Mouse (Mus musculus): ENCODE data around the gene Adk.

Gene Adk

DNA sequence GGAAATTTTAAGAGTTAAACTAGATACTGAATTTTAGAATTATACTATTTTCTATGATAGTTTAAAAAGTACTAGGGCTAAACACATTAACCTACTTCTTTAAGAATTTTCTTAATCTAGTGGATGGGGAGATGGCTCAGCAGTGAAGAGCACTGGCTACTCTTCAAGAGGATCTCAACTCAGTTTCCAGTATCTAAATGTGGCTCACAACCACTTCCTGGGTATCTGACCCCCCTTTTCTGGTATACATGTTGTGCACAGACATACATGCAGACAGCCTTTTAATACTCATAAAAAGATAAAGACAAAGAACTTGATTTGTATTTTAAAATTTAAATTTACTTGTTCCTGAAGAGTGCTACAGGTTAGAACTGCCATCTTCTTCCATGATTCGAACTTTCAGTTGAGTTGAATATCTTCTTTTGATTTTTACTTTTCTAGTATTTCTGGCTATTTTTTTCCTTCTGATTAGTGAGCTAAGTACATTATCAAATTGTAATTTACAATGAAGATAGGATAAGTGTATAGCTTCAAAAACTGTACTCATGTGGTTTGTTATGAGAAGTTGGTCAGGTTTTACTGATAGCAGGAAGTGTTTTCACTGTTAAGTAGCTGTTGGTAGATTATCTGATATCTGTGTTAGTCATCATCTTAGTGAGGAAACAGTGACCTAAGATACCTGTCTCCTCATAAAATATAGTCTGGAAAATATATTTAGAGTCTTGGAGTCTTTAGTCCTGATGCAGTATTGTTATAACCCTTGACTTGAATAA lies 121.8 kb downstream of the Adk start:
- DNase-seq = no peak

DNA sequence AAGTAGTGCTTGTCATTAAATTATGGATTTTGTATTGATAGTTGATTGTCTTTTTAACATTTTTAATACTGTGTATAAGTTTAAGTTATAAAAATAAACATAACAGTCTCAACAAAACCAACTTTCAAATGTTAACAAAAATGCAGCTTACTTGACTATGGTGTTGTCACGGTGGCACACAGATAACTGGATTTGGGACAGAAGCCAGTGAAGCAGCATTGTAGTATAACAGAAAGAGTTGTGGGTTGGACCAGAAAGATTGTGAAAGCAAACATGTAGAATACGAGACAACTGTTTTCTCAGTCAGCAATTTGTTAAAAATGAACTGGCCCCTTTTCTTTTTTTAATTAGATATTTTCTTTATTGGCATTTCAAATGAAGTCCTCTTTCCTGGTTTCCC lies 122.4 kb downstream of the Adk start:
- no peak for DNase-seq

DNA sequence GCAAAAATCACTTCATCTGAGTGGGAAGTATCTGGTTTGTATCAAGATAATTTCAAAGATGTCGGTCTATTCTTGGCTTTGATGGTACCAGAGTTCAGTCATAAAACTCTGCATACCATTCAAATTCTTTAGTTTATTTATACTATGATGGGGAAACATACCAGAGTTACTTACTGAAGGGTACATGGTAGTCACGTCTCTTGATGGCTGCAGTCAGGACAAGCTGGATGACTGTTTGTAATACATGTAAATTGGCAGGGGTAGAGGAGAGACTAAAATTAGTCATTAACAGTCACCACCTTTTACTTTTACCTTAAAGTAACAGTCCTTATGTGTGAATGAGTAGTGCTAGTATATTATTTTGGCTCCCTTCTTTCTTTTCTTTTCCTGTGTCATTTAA lies 125.4 kb downstream of the Adk start:
- DNase-seq = no peak

DNA sequence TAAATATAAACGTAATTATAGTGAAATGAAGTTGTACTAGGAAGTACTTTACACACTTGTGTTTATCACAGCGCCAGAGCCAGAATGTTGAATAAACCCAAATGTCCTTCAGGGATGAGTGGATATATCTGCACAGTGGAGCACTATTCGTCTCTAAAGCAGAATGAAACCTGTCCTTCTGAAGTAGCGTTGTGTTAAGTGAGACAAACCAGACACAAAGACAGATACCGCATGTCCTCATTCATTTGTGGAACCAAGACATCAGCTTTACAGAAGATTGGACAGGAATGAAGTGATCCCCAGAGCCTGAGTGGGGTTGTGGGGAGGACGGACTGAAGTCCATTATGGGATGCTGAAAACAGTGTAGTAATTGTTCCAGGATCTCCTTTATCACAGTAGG lies 126.0 kb downstream of the Adk start:
- DNase-seq = no peak

DNA sequence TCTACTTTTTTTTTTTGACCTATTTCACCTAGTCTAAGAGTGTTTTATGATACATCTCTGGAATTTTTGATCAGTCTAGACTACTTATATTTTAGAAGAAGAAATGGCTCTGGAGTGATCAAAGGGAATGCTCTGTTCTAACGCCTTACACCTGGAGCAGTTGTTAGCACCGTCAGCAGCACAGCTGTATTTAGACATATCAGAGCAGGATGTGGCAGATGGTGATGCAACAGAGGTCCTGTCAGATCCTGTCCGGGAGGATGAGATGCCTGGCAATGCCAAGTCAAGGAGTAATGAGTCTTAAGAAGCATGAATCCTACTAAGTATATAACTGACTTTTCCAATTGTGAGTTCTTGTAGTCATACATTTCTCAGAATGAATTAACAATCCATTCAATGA lies 128.7 kb downstream of the Adk start:
- DNase-seq = peak; percentile 23

DNA sequence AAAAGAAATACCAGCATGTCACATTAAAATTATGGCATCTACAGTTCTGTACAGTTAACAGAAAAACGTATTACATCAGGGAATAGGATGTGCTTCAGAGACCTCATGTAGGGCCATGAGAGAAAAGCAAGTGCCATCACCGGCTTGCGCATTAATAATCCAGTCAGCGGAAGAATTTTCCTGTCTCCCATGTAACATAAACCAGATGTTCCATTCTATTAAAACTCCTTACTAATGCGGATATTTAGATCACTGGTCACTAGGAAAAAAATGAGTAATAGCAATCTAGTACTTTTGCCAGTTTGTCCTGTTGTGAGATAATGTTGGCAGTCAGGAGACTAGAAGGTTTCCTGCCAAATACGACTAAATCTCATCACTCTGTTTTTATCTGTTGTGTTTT lies 139.6 kb downstream of the Adk start:
- DNase-seq = no peak

DNA sequence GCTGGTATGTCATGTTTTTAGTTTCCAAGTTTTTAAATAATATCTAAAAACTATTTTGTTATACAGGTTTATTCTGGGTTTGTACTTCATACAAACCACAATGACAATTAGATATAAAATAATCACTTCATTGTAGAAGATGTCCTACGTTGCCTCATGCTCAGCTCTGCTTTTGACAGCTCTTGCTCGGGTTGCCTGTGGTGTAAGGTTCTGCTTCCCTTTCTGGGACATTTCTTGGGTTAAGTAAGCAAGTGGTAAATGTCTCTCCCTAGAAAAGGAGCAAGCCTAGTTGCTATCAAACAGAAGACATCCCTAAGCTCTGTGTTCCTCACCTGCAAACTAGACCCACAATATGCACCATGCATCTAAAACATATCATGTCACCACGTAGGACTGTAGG lies 140.4 kb downstream of the Adk start:
- no peak for DNase-seq

DNA sequence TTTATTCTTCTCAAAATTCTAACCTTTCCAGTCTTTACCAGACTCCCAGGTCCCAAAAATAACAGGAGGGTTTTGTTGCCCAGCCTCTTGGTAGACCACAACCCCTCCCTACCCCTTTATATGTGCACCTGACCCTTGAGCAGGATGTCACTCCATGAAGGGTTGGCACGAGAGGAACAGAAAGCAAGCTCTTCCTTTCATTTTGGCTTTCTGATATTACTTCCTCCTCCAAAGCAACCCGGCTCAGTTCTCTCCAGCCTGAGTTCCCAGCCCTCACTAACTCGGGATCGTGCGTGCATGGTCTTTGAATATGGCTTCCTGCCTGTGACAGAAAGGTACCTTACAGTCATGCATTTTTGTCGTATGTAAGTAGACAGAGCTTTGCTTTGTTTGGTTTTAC lies 142.0 kb downstream of the Adk start:
- no peak for DNase-seq

DNA sequence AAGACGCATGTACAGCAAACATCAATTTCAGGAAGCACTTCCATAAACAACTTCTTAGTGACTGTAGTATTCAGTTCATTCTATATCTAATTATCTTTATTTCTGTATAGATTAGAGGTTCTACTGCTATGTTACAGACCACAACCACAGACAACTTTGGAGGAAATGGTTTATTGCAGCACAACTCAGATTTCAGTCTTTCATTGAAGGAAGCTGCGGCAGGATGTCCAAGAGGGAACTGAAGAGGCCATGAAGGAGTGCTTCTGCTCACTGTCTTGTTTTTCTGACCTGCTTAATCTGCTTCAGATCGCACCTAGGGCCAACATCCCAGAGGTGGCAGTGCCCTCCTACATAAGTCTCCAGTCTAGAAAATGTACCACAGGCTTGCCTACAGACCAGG lies 148.5 kb downstream of the Adk start:
- no peak for DNase-seq

DNA sequence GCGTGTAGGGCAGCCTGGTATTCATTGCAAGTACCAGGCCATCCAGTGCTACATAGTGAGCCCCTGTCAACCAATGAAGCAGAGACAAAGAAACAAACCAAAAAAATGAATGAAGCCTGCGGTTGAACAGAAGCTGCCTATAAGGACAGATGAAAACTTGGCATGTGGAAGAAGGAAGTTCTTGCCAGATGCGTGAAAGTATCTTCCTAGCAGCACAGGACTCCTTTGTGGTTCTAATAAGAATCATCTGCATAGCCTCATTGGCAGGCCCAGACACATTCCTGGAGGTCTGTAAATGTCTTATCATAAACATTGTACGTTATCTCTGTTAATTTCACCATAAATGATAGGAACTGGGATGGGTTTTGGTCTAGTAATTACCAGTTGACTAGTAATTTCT lies 154.1 kb downstream of the Adk start:
- DNase-seq = no peak

DNA sequence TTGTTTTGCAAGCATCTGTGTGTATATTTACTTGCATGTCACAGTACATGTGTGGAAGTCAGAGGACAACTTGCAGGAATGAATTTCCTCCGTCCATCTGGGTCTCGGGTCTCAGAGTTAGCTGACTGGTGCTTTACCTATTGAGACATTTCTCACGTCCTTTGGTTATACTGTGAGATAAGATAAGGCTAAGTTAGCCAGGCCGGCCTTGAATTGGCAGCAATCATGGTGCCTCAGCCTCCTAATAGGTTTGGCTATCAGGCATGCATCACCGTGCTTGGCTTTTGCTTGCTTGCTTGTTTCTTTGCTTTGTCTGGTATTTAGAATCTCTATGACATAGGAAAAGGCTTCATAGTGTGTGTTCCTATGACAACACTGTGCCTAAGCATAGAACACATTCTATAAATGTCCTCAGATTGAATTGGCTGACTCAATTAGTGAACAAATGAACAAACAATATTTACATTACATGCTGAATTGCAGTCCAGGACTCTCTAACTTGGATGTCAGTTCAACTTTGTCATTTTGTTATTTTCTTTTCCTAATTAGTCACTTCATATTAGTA lies 169.3 kb downstream of the Adk start:
- no peak for DNase-seq

DNA sequence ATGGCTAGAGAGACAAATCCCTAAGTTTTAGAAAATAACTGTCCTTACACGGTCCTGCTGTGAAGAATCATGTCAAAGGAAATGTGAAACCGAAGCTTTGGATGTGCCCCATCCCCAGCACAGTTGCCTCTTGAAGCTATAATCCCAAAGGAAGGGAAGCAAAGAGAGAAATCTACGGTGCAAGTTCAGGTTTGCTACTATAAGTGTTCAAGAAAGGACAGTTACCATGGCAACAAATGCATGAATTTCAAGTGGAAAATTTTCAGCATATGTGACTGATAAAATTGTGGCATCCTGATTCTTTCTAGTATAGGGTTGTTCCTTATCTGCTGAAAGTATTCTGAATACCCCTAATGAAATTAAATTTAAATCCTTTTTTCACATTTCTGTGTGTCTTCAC lies 169.8 kb downstream of the Adk start:
- DNase-seq = no peak

DNA sequence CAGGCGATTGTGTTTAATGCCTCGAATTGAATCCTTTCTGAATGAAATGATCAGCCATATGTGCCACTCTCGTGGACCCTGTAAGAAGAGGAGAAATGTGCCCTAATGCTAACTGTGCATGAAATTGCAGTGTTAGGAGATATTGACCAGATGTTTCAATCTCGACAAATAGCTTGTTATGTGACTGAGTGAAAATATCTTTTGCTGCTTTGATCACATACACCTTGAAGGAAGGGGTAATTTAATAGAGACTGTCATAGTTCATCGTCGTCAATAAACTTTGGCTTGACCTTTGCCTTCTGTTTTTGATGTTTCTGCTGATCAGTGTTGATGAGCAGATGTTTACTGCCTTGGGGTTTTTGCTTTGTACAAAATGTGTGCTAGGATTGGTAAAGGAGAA lies 171.1 kb downstream of the Adk start:
- DNase-seq = no peak

DNA sequence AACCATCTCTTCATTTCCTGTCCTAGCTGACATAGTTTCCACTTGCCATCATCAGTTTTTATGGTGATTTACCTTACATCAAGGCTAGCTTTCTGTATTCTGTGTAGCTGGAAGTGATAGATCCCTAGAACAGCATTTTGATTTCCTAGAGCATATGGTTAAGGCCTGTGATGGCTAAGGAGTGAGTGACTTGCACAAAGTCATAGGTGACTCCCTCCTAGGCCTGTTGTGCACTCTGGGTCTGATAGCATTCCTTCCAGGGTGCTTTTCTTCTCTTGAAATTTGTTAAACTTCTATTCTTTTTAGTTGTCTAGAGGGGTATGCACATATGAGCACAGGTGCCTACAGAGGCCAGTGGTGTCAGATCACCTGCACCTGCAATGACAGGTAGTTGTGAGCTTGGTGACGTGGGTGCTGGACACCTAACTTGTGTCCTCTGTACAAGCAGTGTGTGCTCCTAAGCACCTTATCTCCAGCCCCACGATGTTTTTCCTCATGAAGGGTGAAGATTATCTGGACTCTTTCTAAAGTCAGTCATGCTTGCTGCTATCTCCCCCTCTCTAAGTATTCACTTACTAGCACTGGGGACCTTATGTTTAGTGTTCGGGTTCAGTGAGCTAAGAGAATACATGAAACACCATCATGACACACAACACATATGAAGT lies 171.7 kb downstream of the Adk start:
- no peak for DNase-seq

DNA sequence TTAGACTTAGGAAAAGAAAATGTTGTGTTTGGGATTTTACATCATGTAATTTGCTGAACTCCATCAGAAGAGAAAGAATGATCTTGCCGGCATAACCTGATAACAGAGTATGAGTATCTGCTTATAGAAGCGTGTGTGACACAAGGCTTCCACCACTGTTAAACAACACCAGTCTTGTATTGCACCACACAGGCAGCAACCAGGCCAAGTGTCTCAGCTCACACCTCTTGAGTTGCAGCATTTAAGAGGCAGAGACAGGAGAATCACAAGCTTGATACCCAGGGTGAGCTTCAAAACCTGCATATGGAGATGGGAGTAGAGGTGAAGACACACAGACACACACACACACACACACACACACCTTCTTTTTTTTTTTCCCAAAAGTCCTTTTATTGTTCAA lies 184.7 kb downstream of the Adk start:
- no peak for DNase-seq

DNA sequence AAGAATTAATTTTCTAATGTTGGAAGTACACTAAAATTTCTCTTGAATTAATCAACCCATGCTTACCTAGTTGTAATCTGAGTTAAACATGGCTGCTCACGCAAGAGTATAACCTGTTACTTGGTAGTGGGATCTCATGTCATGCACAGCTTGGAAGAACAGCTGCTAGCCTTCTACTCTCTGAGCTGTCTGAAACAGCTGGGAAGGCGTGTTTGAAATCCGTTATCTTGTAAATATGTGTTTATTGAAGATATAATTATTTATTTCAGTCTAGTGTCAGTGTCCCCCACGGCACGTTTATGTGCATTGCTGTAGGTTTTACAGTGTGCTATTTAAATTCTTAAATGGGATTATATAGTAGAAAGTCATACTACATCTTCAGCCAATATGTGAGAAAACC lies 188.7 kb downstream of the Adk start:
- no peak for DNase-seq

DNA sequence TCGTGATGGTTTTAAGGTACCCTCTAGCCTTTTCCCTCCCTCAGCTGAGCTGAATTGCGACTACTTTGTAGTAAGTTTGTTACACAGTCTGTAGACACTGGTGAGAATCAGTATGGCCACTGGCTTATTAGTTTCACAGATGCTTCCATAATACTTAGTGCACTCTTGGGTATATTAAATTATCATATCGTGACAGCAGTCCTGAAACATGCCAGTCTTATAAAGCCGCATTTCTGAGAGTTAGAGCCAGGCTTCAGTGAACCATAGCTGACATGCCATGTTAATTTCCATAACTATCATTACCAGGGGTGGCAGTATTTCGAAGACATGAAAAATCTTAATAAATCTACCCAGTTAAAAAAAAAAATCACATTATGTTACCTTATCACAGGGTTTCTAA lies 199.0 kb downstream of the Adk start:
- DNase-seq = no peak

DNA sequence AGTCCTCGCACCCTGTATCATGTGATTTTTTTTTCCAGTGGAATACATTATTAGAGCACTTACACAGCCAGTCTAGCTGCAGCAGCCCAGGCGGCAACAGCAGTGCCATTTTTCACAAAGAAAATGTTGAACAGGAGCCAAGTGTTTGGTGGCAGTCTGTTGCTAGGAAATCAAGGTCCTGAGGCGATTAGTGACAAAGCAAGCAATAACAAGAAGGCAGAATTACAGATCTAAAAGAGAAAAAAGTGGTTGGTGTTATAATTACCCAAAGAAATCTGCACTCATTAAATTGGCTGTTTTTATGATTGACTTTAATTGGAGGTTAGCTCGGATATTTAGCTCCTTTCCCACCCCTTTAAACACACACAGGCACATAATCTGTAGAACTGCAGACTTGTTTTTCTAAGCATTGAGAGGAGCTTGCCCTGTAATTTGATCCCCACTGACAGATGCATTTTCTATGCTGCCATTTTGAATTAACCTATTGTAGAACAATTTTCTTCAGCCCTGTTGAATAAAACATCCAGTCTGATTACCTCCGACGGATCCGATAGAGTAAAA lies 200.0 kb downstream of the Adk start:
- DNase-seq = no peak

DNA sequence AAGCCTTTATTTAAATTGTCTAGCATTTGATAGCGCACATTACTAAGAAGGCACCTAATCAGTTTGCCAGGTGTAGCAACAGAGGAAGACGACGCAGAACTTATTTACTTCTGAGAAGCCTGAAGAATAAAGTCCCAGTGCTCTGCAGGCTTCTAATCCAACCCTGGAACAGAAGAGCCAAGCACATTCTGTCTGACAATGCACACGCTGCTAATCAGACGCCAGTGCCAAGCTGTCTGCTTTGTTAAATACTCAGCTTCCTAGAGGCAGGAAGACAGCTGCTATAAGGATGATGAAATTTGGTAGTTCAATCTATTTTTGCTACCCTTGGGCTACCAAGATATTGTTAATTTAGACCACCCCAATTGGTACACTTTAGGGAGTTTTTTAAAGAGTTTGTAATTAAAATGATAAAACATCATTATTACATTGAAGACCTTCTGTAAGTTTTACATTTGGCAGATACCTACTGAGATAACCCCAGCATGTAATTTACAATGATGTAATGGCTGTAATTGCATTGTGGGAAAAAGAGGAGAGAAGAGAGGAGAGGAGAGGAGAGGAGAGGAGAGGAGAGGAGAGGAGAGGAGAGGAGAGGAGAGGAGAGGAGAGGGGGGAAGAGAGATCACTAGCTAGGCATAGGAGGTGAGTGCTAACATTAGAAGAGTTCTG lies 201.1 kb downstream of the Adk start:
- DNase-seq = no peak

DNA sequence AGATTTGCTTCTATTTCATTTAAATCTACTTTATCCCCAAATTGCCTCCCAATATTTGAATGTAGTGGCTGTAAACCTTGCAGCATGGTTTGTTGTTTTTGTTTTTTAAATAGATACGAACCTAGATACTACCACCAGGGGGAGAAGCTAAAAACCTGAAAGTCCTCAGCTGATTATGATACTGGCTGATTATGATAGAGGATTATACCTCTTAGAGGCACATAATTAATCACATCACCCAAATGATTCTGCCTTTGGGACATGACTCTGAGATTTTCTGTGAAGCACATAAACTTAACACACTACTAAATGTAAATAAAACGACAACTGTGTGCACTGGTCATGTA lies 201.6 kb downstream of the Adk start:
- DNase-seq = no peak

DNA sequence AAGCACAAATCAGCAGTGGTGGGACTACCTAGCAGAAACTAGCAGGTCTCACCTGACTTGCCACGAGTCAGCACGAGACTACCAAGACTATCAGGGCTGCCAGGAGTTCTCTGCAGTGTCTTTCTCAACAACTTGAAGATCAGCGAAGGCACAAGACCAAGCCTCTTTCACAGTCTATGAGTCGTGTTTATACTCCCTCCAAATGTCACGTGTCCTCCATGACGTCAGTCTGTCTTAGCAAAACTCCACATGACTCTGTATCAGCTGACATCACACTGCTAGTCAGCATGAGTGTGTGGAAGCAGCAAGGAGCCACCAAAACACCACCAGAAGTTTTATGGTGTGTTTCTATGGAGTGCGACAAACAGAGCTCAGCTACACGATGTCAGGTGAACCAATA lies 215.9 kb downstream of the Adk start:
- DNase-seq = no peak

DNA sequence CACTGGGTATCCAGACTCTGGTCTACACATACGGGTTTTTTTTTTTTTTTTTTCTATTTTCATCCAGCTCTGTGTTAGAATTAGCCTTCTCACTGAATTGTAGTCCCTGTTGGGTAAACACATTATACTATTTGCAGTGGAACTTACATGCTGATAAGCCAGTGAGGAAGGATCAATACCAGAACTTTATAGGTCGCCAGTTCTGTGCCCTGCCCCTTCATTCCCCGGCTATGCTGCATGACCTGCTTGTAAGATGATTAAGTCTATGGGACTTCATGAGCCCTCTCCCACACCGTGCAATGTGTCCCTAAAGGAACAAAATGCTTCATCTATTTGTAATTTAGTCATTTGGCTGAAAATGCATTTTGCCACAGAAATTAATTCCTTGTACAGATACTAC lies 219.1 kb downstream of the Adk start:
- no peak for DNase-seq

DNA sequence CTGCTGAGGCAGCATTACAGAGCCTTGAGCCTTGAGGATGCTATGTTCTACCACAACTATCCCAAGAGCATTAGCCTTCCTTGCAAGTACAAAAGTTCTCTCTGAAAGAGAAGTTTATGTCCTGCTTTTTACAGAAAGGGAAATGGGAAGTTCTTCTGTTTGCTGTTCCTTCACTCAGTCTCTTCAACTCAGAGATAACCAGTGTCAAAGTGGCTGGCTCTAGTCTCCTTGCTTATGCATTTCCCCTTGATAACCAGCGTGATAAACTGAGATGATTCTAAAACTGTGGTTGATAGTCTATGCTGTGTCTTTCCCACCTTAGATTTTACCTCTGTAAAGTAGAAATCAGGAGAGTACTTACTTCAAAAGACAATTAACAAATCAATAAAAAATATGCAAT lies 223.4 kb downstream of the Adk start:
- DNase-seq = no peak

DNA sequence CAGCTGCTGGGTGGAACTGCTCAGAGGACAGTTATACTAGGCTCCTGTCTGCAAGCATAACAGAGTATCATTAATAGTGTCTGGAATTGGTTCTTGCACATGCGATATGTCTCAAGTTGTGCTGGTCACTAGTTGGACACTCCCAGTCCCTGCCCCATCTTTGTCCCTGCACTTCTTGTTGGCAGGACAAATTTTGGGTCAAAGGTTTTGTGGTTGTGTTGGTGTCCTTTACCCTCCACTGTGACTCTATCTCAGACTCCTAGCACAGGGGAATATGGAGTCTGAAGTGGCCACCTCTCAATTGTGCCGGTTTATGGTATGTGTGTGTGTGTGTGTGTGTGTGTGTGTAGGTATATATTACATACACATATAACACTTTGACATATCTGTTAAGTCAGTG lies 225.9 kb downstream of the Adk start:
- no peak for DNase-seq

Measured in thymus, postnatal 4 days (tissue).